Mouse (Mus musculus) MEL (cell line): ENCODE data around the gene Fam183b. TPM values are rescaled to one million over a fixed set of nuclear protein-coding genes. Genes with fewer than 3 reads are reported as not detected.
"Not testable (repeated sequence)": the region's sequence is repeated elsewhere in the genome, so short reads cannot be mapped to it uniquely, and the experiment has no call there.

Experiments
- DNase-seq: peaks from one replicate; pipeline ENCODE4 v3.0.0; 2011; ENCODE audit warnings: low read depth, low spot score
- H3K27ac ChIP-seq: 2 replicates; pipeline ENCODE4 v1.5.1; 2012; ENCODE audit warnings: low read depth, mild to moderate bottlenecking, control low read depth, low read length, moderate library complexity; ENCODE audit not compliant: control insufficient read depth
- H3K27me3 ChIP-seq, 2 experiments: fragments of 150-350 bp in 1 of 2; sonication (generic) in 1 of 2; 2 replicates each; pipeline ENCODE4 v1.6.1; 2012; ENCODE audit warnings: low read length in 2 of 2, mild to moderate bottlenecking in 2 of 2, improper control_type of control experiment in 1 of 2, moderate library complexity in 1 of 2; ENCODE audit not compliant: insufficient read depth in 2 of 2, control insufficient read depth in 1 of 2
- H3K36me3 ChIP-seq, 2 experiments: 2 replicates each; pipeline ENCODE4 v1.6.1; 2012 to 2014; ENCODE audit warnings: low read length in 2 of 2, improper control_type of control experiment in 1 of 2, inconsistent platforms in 1 of 2, mild to moderate bottlenecking in 1 of 2; ENCODE audit not compliant: insufficient read depth in 2 of 2, control insufficient read depth in 1 of 2
- H3K4me1 ChIP-seq, 2 experiments: fragments of 150-350 bp in 1 of 2; sonication (generic) in 1 of 2; 2 replicates each; pipeline ENCODE4 v1.6.1; 2012; ENCODE audit warnings: low read length in 2 of 2, improper control_type of control experiment in 1 of 2, mild to moderate bottlenecking in 1 of 2; ENCODE audit not compliant: insufficient read depth in 2 of 2, control insufficient read depth in 1 of 2
- H3K4me3 ChIP-seq, 2 experiments: fragments of 150-350 bp in 1 of 2; sonication (generic) in 1 of 2; 2 replicates each; pipeline ENCODE4 v1.5.1; 2012; ENCODE audit warnings: low read depth in 2 of 2, low read length in 2 of 2, mild to moderate bottlenecking in 2 of 2, moderate library complexity in 2 of 2, control low read depth in 1 of 2, improper control_type of control experiment in 1 of 2; ENCODE audit not compliant: control insufficient read depth in 1 of 2, insufficient read depth in 1 of 2
- H3K79me2 ChIP-seq: 2 replicates; pipeline ENCODE4 v1.6.1; 2012; ENCODE audit warnings: mild to moderate bottlenecking, low read length, moderate library complexity; ENCODE audit not compliant: control insufficient read depth, poor library complexity, insufficient read depth
- H3K9ac ChIP-seq: 2 replicates; pipeline ENCODE4 v1.6.1; 2012; ENCODE audit warnings: low read depth, mild to moderate bottlenecking, control low read depth, low read length, moderate library complexity; ENCODE audit not compliant: control insufficient read depth, poor library complexity, severe bottlenecking
- H3K9me3 ChIP-seq: fragments of 150-350 bp; sonication (generic); replicated peaks from 2 replicates; pipeline ENCODE4 v1.6.1; 2012; ENCODE audit warnings: mild to moderate bottlenecking, low read length, improper control_type of control experiment, moderate library complexity; ENCODE audit not compliant: insufficient read depth
- CHD1 ChIP-seq: IDR thresholded peaks from 2 replicates; pipeline ENCODE4 v1.6.1; 2012; ENCODE audit warnings: low read depth, mild to moderate bottlenecking, inconsistent platforms, low read length, improper control_type of control experiment
- CTCF ChIP-seq, 3 experiments: IDR thresholded peaks in 2 of 3; conservative IDR thresholded peaks in 1 of 3; 2 replicates each; pipeline ENCODE4 v1.5.1; 2011 to 2012; ENCODE audit warnings: low read length in 3 of 3, low read depth in 2 of 3, mild to moderate bottlenecking in 2 of 3, improper control_type of control experiment in 1 of 3, inconsistent platforms in 1 of 3, mixed read lengths in 1 of 3, moderate library complexity in 1 of 3; ENCODE audit not compliant: control insufficient read depth in 1 of 3, insufficient read depth in 1 of 3, poor library complexity in 1 of 3, severe bottlenecking in 1 of 3
- E2F4 ChIP-seq: IDR thresholded peaks from 2 replicates; pipeline ENCODE4 v1.6.1; 2011; ENCODE audit warnings: low read depth, low read length, improper control_type of control experiment, borderline replicate concordance
- ELF1 ChIP-seq: IDR thresholded peaks from 2 replicates; pipeline ENCODE4 v1.6.1; 2014; ENCODE audit warnings: low read depth, mild to moderate bottlenecking, inconsistent platforms, low read length, improper control_type of control experiment, moderate library complexity
- ETS1 ChIP-seq: IDR thresholded peaks from 2 replicates; pipeline ENCODE4 v1.6.1; 2012; ENCODE audit warnings: low read depth, mild to moderate bottlenecking, inconsistent platforms, low read length, improper control_type of control experiment, moderate library complexity
- HCFC1 ChIP-seq: IDR thresholded peaks from 2 replicates; pipeline ENCODE4 v1.6.1; 2012; ENCODE audit warnings: low read depth, mild to moderate bottlenecking, inconsistent platforms, low read length, improper control_type of control experiment, moderate library complexity
- JUND ChIP-seq: IDR thresholded peaks from 2 replicates; pipeline ENCODE4 v1.6.1; 2011; ENCODE audit warnings: low read depth, mild to moderate bottlenecking, improper control_type of control experiment, low read length
- KAT2A ChIP-seq: conservative IDR thresholded peaks from 2 replicates; pipeline ENCODE4 v1.6.1; 2012; ENCODE audit warnings: low read depth, low read length, improper control_type of control experiment, inconsistent platforms
- MAZ ChIP-seq: IDR thresholded peaks from 2 replicates; pipeline ENCODE4 v1.6.1; 2012; ENCODE audit warnings: low read depth, mild to moderate bottlenecking, inconsistent platforms, low read length, improper control_type of control experiment
- MYB ChIP-seq: IDR thresholded peaks from 2 replicates; pipeline ENCODE4 v1.6.1; 2011; ENCODE audit warnings: mild to moderate bottlenecking, low read depth, low read length, improper control_type of control experiment
- POLR2AphosphoS2 ChIP-seq: IDR thresholded peaks from 2 replicates; pipeline ENCODE4 v1.6.1; 2011; ENCODE audit warnings: low read length, improper control_type of control experiment
- RAD21 ChIP-seq: IDR thresholded peaks from 2 replicates; pipeline ENCODE4 v1.6.1; 2011; ENCODE audit warnings: mild to moderate bottlenecking, low read depth, low read length, improper control_type of control experiment
- TAL1 ChIP-seq: IDR thresholded peaks from 2 replicates; pipeline ENCODE4 v1.6.1; 2012; ENCODE audit warnings: mild to moderate bottlenecking, inconsistent platforms, low read length, moderate library complexity, mixed read lengths
- TBP ChIP-seq: IDR thresholded peaks from 2 replicates; pipeline ENCODE4 v1.8.0; 2011; ENCODE audit warnings: low read depth, low read length, improper control_type of control experiment
- USF1 ChIP-seq: IDR thresholded peaks from 2 replicates; pipeline ENCODE4 v1.6.1; 2014; ENCODE audit warnings: low read depth, mild to moderate bottlenecking, inconsistent platforms, low read length, improper control_type of control experiment, moderate library complexity
- ZKSCAN1 ChIP-seq: IDR thresholded peaks from 2 replicates; pipeline ENCODE4 v1.6.1; 2012; ENCODE audit warnings: low read depth, mild to moderate bottlenecking, inconsistent platforms, low read length, improper control_type of control experiment, moderate library complexity
- ZMIZ1 ChIP-seq: IDR thresholded peaks from 2 replicates; pipeline ENCODE4 v1.6.1; 2012; ENCODE audit warnings: low read depth, mild to moderate bottlenecking, inconsistent platforms, low read length, improper control_type of control experiment, moderate library complexity
- polyA plus RNA-seq, 2 experiments: library from polyadenylated mRNA; stranded (reverse) in 1 of 2; unstranded in 1 of 2; fragments of >175 nt in 1 of 2; fragments of >200 nt in 1 of 2; gene quantifications; 2 replicates each; pipeline versions ENCODE4 v1.2.1 to v1.2.4; 2012; ENCODE audit warnings: low replicate concordance in 2 of 2, low read depth in 1 of 2; ENCODE audit not compliant: insufficient read length in 2 of 2, insufficient read depth in 1 of 2, missing spikeins in 1 of 2
- total RNA-seq: library from RNA; depleted of rRNA; stranded (reverse); fragments of 300-350 nt; gene quantifications from 2 replicates; pipeline ENCODE4 v1.2.3, GENCODE M21; 2012

The Fam183b gene
- total and polyA plus RNA-seq, 3 experiments, result not detected

- TF ChIP-seq ETS1, result peak; percentile 38; the same call in 1 of the 2 replicates
- no peak for TF ChIP-seq TAL1
- no peak for TF ChIP-seq MAZ
- TF ChIP-seq MYB, result no peak
- peak; percentile 65; the same call in 1 of the 2 replicates for TF ChIP-seq E2F4
- TF ChIP-seq HCFC1, result peak; percentile 76
- no peak for TF ChIP-seq CHD1
- TF ChIP-seq POLR2AphosphoS2, result peak; percentile 66; the same call in 1 of the 2 replicates
- TF ChIP-seq ZKSCAN1, result no peak
- TF ChIP-seq JUND, result no peak
Observed at GRCm38 (mm10) chr11:58846919-58847461, 45.2 kb upstream of the Fam183b start, which contains the start of gene Gm12258 (continued).

DNA sequence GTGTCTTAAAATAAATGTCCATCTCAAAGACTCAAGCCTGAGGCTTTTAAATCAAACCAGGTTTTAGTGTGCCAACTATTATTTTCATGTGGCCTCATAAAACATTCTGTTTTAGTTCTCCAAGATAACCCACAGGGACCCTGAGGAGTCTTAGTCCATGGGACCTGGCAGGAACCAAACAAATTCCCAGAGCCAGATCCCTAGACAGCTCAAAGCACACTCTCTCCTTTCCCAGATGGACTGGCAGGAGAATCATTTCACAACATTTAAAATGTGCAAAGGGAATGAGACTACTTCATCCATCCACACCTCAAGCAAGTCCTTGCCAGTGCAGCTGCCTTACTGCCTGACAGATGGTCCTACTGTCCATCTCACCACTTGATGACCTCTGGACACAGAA, 37.2 kb upstream of the Fam183b start, which contains the start of gene Olfr311:
Olfr311 (plus strand) TSS at position 301 of the 400 bp plus-strand sequence.
- H3K9ac ChIP-seq, H3K79me2 ChIP-seq, DNase-seq, H3K4me1 ChIP-seq, H3K36me3 ChIP-seq, H3K9me3 ChIP-seq, H3K4me3 ChIP-seq, H3K27ac ChIP-seq: not testable (repeated sequence)
- H3K27me3 ChIP-seq, result peaks cover 11 to 39% of the 10 kb centered on the region in 2 experiments

GRCm38 (mm10) chr11:58832541-58832940, 30.8 kb upstream of the Fam183b start:
- not testable (repeated sequence) for H3K79me2 ChIP-seq, H3K4me3 ChIP-seq, H3K9ac ChIP-seq, H3K4me1 ChIP-seq, H3K36me3 ChIP-seq, H3K27ac ChIP-seq, DNase-seq, H3K9me3 ChIP-seq
- peaks cover 8 to 36% of the 10 kb centered on the region in 2 experiments for H3K27me3 ChIP-seq

DNA sequence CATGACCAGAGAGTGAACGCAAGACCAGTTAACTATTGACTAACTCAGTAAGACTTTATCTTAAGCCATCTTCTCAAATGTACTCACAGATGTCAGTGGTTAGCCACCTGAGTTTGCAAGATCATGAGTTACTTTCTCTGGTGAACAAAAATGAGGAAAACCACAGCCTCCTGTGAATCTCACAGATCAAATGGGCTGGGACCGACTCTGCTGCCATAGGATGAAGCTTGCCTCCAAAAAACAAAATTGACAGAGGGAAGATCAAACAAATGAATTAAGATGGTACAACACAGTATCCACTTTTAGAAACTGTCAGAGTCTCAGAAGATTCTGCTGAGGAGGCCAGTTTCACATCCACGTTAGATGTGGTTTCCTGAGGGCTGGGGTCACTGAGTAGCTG, 28.0 kb upstream of the Fam183b start:
- H3K4me1 ChIP-seq, result no peaks in the 10 kb centered on the region
- peaks cover 8 to 19% of the 10 kb centered on the region in 2 experiments for H3K27me3 ChIP-seq
- H3K9ac ChIP-seq, result no peak overlapping the region
- no peak for TF ChIP-seq ELF1
- TF ChIP-seq KAT2A, result no peak
- no peak for TF ChIP-seq RAD21
- TF ChIP-seq ZMIZ1, result no peak
- TF ChIP-seq TBP, result no peak
- TF ChIP-seq JUND, result no peak
- no peak for TF ChIP-seq CTCF (IDR thresholded peaks at IDR 0.05 in 2 of 3, conservative IDR thresholded peaks at IDR 0.05 in 1 of 3; ENCODE audit: control insufficient read depth in 1 of 3, insufficient read depth in 1 of 3, low read depth in 2 of 3, low read length in 3 of 3, poor library complexity in 1 of 3, severe bottlenecking in 1 of 3)
- no peak for TF ChIP-seq HCFC1
- no peak for TF ChIP-seq USF1
- H3K79me2 ChIP-seq, result no peaks in the 10 kb centered on the region
- no peak for DNase-seq
- no peak overlapping the region for H3K27ac ChIP-seq
- no peaks in the 10 kb centered on the region for H3K36me3 ChIP-seq
- no peak overlapping the region for H3K4me3 ChIP-seq
- no peaks in the 10 kb centered on the region for H3K9me3 ChIP-seq

- not testable (repeated sequence) for H3K9ac ChIP-seq, H3K27ac ChIP-seq, H3K9me3 ChIP-seq, H3K36me3 ChIP-seq, H3K79me2 ChIP-seq, H3K4me1 ChIP-seq, H3K4me3 ChIP-seq, DNase-seq
- H3K27me3 ChIP-seq, result peaks cover 6 to 13% of the 10 kb centered on the region in 2 experiments
Observed at GRCm38 (mm10) chr11:58828937-58829336, 27.2 kb upstream of the Fam183b start, which contains the start of gene Olfr312. Gene Olfr312 (plus strand): TSS chr11:58829237.
